Mouse (Mus musculus): ENCODE data around the gene Fam177a. TPM values are rescaled to one million over a fixed set of nuclear protein-coding genes. Genes with fewer than 3 reads are reported as not detected.

Fam177a gene
- 23.9 TPM for polyA plus RNA-seq (2014; fragmentation: Illumina TruSeq; extraction: RNeasy Lipid Tissue Mini Kit (QIAGEN cat#74804); ENCODE audit: insufficient read depth, low read depth, low replicate concordance)

GRCm38 (mm10) chr12:55124242-55124641 is at the start of gene Fam177a:
Gene Fam177a (plus strand): TSS chr12:55124469.

GRCm38 (mm10) chr12:55079726-55080600 is 44.3 kb upstream of the Fam177a start, which contains the start of the genes 2700097O09Rik and Srp54a:
Gene 2700097O09Rik (minus strand): TSS chr12:55080110.
Gene Srp54a (plus strand): TSS chr12:55080262.

GRCm38 (mm10) chr12:55154559-55155448 is 30.5 kb downstream of the Fam177a start, which contains the start of gene Srp54b:
Gene Srp54b (plus strand): TSS chr12:55155104.

Other genes with a start within 250 kb of the Fam177a start
- gene Gm20403, start 137.9 kb upstream of the Fam177a start, polyA plus RNA-seq (2014; fragmentation: Illumina TruSeq; extraction: RNeasy Lipid Tissue Mini Kit (QIAGEN cat#74804); ENCODE audit: insufficient read depth, low read depth, low replicate concordance) = not detected
- 11.6 TPM for gene Baz1a, start 110.1 kb upstream of the Fam177a start, polyA plus RNA-seq (2014; fragmentation: Illumina TruSeq; extraction: RNeasy Lipid Tissue Mini Kit (QIAGEN cat#74804); ENCODE audit: insufficient read depth, low read depth, low replicate concordance)
- gene 2700097O09Rik, start 44.4 kb upstream of the Fam177a start, polyA plus RNA-seq (2014; fragmentation: Illumina TruSeq; extraction: RNeasy Lipid Tissue Mini Kit (QIAGEN cat#74804); ENCODE audit: insufficient read depth, low read depth, low replicate concordance) = 7.6 TPM
- gene Srp54a, start 44.2 kb upstream of the Fam177a start, polyA plus RNA-seq (2014; fragmentation: Illumina TruSeq; extraction: RNeasy Lipid Tissue Mini Kit (QIAGEN cat#74804); ENCODE audit: insufficient read depth, low read depth, low replicate concordance) = 47.2 TPM
- 12.0 TPM for gene Srp54b, start 30.6 kb downstream of the Fam177a start, polyA plus RNA-seq (2014; fragmentation: Illumina TruSeq; extraction: RNeasy Lipid Tissue Mini Kit (QIAGEN cat#74804); ENCODE audit: insufficient read depth, low read depth, low replicate concordance)
- 3.3 TPM for gene 1700047I17Rik2, start 75.1 kb downstream of the Fam177a start, polyA plus RNA-seq (2014; fragmentation: Illumina TruSeq; extraction: RNeasy Lipid Tissue Mini Kit (QIAGEN cat#74804); ENCODE audit: insufficient read depth, low read depth, low replicate concordance)
- 37.1 TPM for gene Srp54c, start 105.7 kb downstream of the Fam177a start, polyA plus RNA-seq (2014; fragmentation: Illumina TruSeq; extraction: RNeasy Lipid Tissue Mini Kit (QIAGEN cat#74804); ENCODE audit: insufficient read depth, low read depth, low replicate concordance)
- gene 1110008L16Rik, start 175.1 kb downstream of the Fam177a start, polyA plus RNA-seq (2014; fragmentation: Illumina TruSeq; extraction: RNeasy Lipid Tissue Mini Kit (QIAGEN cat#74804); ENCODE audit: insufficient read depth, low read depth, low replicate concordance) = 5.1 TPM
- gene Ppp2r3c, start 178.5 kb downstream of the Fam177a start, polyA plus RNA-seq (2014; fragmentation: Illumina TruSeq; extraction: RNeasy Lipid Tissue Mini Kit (QIAGEN cat#74804); ENCODE audit: insufficient read depth, low read depth, low replicate concordance) = 5.0 TPM

Data from lung, adult 10 weeks (tissue).